Mouse (Mus musculus): ENCODE results near the gene Rassf5.

The Rassf5 gene

GRCm38 (mm10) chr1:131208081-131208480, 37.0 kb downstream of the Rassf5 start:
- no peak for DNase-seq (ENCODE audit: low spot score)

GRCm38 (mm10) chr1:131207531-131207930, 37.5 kb downstream of the Rassf5 start:
- DNase-seq (ENCODE audit: low spot score) = peak; percentile 61

- no peak for DNase-seq (ENCODE audit: low spot score)
Observed at GRCm38 (mm10) chr1:131206342-131206741, 38.7 kb downstream of the Rassf5 start.

- no peak for DNase-seq (ENCODE audit: low spot score)
Observed at GRCm38 (mm10) chr1:131204461-131204860, 40.6 kb downstream of the Rassf5 start.

GRCm38 (mm10) chr1:131201391-131201790, 43.7 kb downstream of the Rassf5 start:
- DNase-seq (ENCODE audit: low spot score) = no peak

GRCm38 (mm10) chr1:131200588-131200987, 44.5 kb downstream of the Rassf5 start:
- DNase-seq (ENCODE audit: low spot score) = no peak

- DNase-seq (ENCODE audit: low spot score) = peak; percentile 88
Observed at GRCm38 (mm10) chr1:131199976-131200375, 45.1 kb downstream of the Rassf5 start.

- peak; percentile 47 for DNase-seq (ENCODE audit: low spot score)
Observed at GRCm38 (mm10) chr1:131199118-131199821, 45.8 kb downstream of the Rassf5 start.

- DNase-seq (ENCODE audit: low spot score) = no peak
Observed at GRCm38 (mm10) chr1:131198417-131198960, 46.6 kb downstream of the Rassf5 start.

GRCm38 (mm10) chr1:131196107-131196506, 49.0 kb downstream of the Rassf5 start:
- no peak for DNase-seq (ENCODE audit: low spot score)

GRCm38 (mm10) chr1:131195653-131196052, 49.4 kb downstream of the Rassf5 start:
- DNase-seq (ENCODE audit: low spot score) = no peak

- peak; percentile 67 for DNase-seq (ENCODE audit: low spot score)
Observed at GRCm38 (mm10) chr1:131193746-131194145, 51.3 kb downstream of the Rassf5 start.

- peak; percentile 56 for DNase-seq (ENCODE audit: low spot score)
Observed at GRCm38 (mm10) chr1:131188655-131189054, 56.4 kb downstream of the Rassf5 start.

- DNase-seq (ENCODE audit: low spot score) = no peak
Observed at GRCm38 (mm10) chr1:131187856-131188255, 57.2 kb downstream of the Rassf5 start.

- DNase-seq (ENCODE audit: low spot score) = no peak
Observed at GRCm38 (mm10) chr1:131186995-131187394, 58.1 kb downstream of the Rassf5 start.

- no peak for DNase-seq (ENCODE audit: low spot score)
Observed at GRCm38 (mm10) chr1:131185821-131186506, 59.1 kb downstream of the Rassf5 start.

- DNase-seq (ENCODE audit: low spot score) = no peak
Observed at GRCm38 (mm10) chr1:131184956-131185660, 60.0 kb downstream of the Rassf5 start.

GRCm38 (mm10) chr1:131184253-131184955, 60.7 kb downstream of the Rassf5 start:
- DNase-seq (ENCODE audit: low spot score) = peak; percentile 59

- no peak for DNase-seq (ENCODE audit: low spot score)
Observed at GRCm38 (mm10) chr1:131183201-131183600, 61.9 kb downstream of the Rassf5 start.

GRCm38 (mm10) chr1:131181642-131182527, 63.2 kb downstream of the Rassf5 start:
- DNase-seq (ENCODE audit: low spot score) = peak; percentile 85

GRCm38 (mm10) chr1:131180386-131180785, 64.7 kb downstream of the Rassf5 start:
- no peak for DNase-seq (ENCODE audit: low spot score)
